In the genomic region with DNA sequence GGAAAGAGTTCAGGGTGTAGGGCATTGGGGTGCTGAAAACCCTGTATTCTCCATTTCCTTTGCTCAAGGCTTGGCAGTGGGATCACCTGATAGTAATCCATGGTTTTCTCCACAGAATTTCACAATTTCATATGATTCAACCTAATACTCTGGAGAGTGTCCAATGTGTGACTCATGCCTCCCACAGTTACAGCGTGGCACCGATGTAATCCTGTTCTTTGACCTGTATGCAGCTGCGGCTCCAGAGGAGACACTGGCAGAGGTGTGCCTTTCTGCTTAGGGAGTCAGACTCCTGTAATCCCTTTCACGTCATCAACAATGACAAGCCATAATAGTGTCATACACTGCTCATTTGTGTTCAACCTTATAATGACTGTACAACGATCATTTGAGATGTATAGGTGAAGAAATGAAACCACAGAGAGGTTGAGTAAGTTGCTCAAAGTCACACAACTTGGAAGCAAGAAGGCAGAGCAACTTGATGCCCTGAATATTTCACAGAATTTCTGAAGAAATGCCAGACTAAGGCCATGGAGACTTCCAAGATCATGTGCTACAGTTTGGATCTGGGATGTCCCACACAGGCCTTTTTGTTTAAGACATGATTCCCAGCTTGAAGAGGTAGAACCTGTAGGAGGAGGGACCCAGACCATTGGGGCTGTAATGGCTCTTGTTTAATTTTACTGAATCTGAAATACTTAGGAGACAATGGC, we compare ENCODE assay signal across 15 mouse cellular contexts. TPM values are rescaled to one million over a fixed set of nuclear protein-coding genes. Genes with fewer than 3 reads are reported as not detected.
A peak's percentile ranks its signal among the peaks of the same experiment; 100 is the strongest.
DNase-seq lines count a peak whose midpoint lies in the region; ATAC-seq and TF ChIP-seq lines count a peak whose summit lies in the region.
"Had no signal": no experiment of that assay in that cellular context is flagged by ENCODE, and none has a peak within 500 bp of the region (broad histone marks: within the 10 kb centered on the region; RNA-seq: fewer than 3 reads in every experiment).

No protein-coding gene starts in this region.

- H3K9ac ChIP-seq in intestine, postnatal 0 days (ENCODE audit: low read depth, low read length), result no peak overlapping the region
- no peak overlapping the region for H3K9ac ChIP-seq in midbrain, embryonic 13.5 days (replicated peaks)
- H3K9ac ChIP-seq: embryonic facial prominence, embryonic 13.5 days; liver, embryonic 13.5 days; midbrain, embryonic 15.5 days had no signal

- peaks cover 8% of the 10 kb centered on the region; the same call in 1 of the 2 replicates for H3K4me1 ChIP-seq in kidney, adult 2 months (ENCODE audit: control insufficient read depth, insufficient read depth, low read length)
- H3K4me1 ChIP-seq in intestine, postnatal 0 days (replicated peaks; ENCODE audit: control insufficient read depth, insufficient read depth, low read length), result no peaks in the 10 kb centered on the region
- peaks cover 8% of the 10 kb centered on the region; the same call in 1 of the 2 replicates for H3K4me1 ChIP-seq in midbrain, embryonic 13.5 days (replicated peaks)
- H3K4me1 ChIP-seq: midbrain, embryonic 15.5 days had no signal

- no peak overlapping the region for H3K4me2 ChIP-seq in intestine, postnatal 0 days (replicated peaks; ENCODE audit: low read depth)
- no peak overlapping the region for H3K4me2 ChIP-seq in midbrain, embryonic 13.5 days (replicated peaks)
- H3K4me2 ChIP-seq: embryonic facial prominence, embryonic 13.5 days; liver, embryonic 13.5 days; midbrain, embryonic 15.5 days had no signal

- no peak overlapping the region for H3K27ac ChIP-seq in kidney, adult 2 months (ENCODE audit: insufficient read depth, low read depth, low read length)
- H3K27ac ChIP-seq in intestine, postnatal 0 days (ENCODE audit: low read depth, low read length), result peak overlapping the region; percentile 60; the same call in 1 of the 2 replicates
- no peak overlapping the region for H3K27ac ChIP-seq in midbrain, embryonic 13.5 days
- H3K27ac ChIP-seq: embryonic facial prominence, embryonic 13.5 days; liver, embryonic 13.5 days; midbrain, embryonic 15.5 days had no signal

- peak; percentile 98 for ATAC-seq in intestine, postnatal 0 days
- ATAC-seq in midbrain, embryonic 13.5 days, result no peak
- ATAC-seq: midbrain, embryonic 15.5 days had no signal

- no peaks in the 10 kb centered on the region for H3K36me3 ChIP-seq in kidney, adult 2 months (ENCODE audit: control insufficient read depth, insufficient read depth, low read length)
- H3K36me3 ChIP-seq in intestine, postnatal 0 days (ENCODE audit: control insufficient read depth, insufficient read depth), result no peaks in the 10 kb centered on the region
- H3K36me3 ChIP-seq in midbrain, embryonic 13.5 days, result no peaks in the 10 kb centered on the region
- H3K36me3 ChIP-seq: embryonic facial prominence, embryonic 13.5 days; liver, embryonic 13.5 days; midbrain, embryonic 15.5 days had no signal

- WGBS in kidney, adult 2 months, result 45% methylated on average over 5 of the region's 5 CpGs
- 43% methylated on average over 5 of the region's 5 CpGs for WGBS in intestine, postnatal 0 days
- 93% methylated on average over 5 of the region's 5 CpGs for WGBS in midbrain, embryonic 13.5 days

- no peak for TF ChIP-seq CTCF in kidney, adult 2 months (conservative IDR thresholded peaks at IDR 0.05; ENCODE audit: insufficient read depth, insufficient read length, low read depth, low read length)
- TF ChIP-seq CTCF in intestine, postnatal 0 days (IDR thresholded peaks at IDR 0.05; ENCODE audit: low read depth), result no peak

- no peak overlapping the region for H3K4me3 ChIP-seq in kidney, adult 2 months (ENCODE audit: insufficient read depth, low read depth, low read length)
- H3K4me3 ChIP-seq in intestine, postnatal 0 days (ENCODE audit: low read depth, low read length), result no peak overlapping the region
- H3K4me3 ChIP-seq in midbrain, embryonic 13.5 days (replicated peaks), result no peak overlapping the region
- H3K4me3 ChIP-seq: embryonic facial prominence, embryonic 13.5 days; liver, embryonic 13.5 days; midbrain, embryonic 15.5 days had no signal

- peak; percentile 33 for DNase-seq in kidney, adult 2 months
- no peak for DNase-seq in kidney, adult 8-10 months
- DNase-seq in 3T3-L1 (ENCODE audit: low read depth, low spot score), result peak; percentile 98
- peak; percentile 86 for DNase-seq in adrenal gland, adult 2 months
- DNase-seq in embryo, embryonic 9.5 days (ENCODE audit: extremely low spot score), result no peak
- DNase-seq in left cerebral cortex, adult 18-20 months (ENCODE audit: low spot score in 2 of 2), result no peak
- DNase-seq: cerebellum, adult 8-10 months; kidney, adult 18-20 months; layer of hippocampus, postnatal 36 days; liver, embryonic 13.5 days; thymus, postnatal 36 days had no signal

- no peaks in the 10 kb centered on the region for H3K27me3 ChIP-seq in kidney, adult 2 months (replicated peaks; ENCODE audit: control insufficient read depth, insufficient read depth, low read length)
- H3K27me3 ChIP-seq in intestine, postnatal 0 days (replicated peaks; ENCODE audit: control insufficient read depth, insufficient read depth, low read length), result no peaks in the 10 kb centered on the region
- H3K27me3 ChIP-seq in midbrain, embryonic 13.5 days, result no peaks in the 10 kb centered on the region
- H3K27me3 ChIP-seq: embryonic facial prominence, embryonic 13.5 days; midbrain, embryonic 15.5 days had no signal

- H3K9me3 ChIP-seq in intestine, postnatal 0 days (ENCODE audit: control insufficient read depth), result no peaks in the 10 kb centered on the region
- H3K9me3 ChIP-seq in midbrain, embryonic 13.5 days, result no peaks in the 10 kb centered on the region
- H3K9me3 ChIP-seq: embryonic facial prominence, embryonic 13.5 days; liver, embryonic 13.5 days; midbrain, embryonic 15.5 days had no signal

- no peak for TF ChIP-seq POLR2A in kidney, adult 2 months (IDR thresholded peaks at IDR 0.05; ENCODE audit: low read depth, low read length)

RNA-seq across cellular contexts. Expression of gene Tubb2b, which starts 17.7 kb away (rescaled TPM):
- polyA plus RNA-seq in kidney, adult 2 months (2012; rRNA removed), result 27.6 and 30.5 TPM in 2 replicates
- 1 to 10 TPM; 1.1 to 1.7 TPM for total RNA-seq in adrenal gland, adult 2 months (2021)
- 1.6 and 4.2 TPM in 2 replicates for polyA plus RNA-seq in adrenal gland, adult 2 months (2012; rRNA removed)
- 14.1 and 15.4 TPM in 2 replicates for polyA plus RNA-seq in intestine, postnatal 0 days (2015; fragmentation: Nextera tagmentation; extraction: Ambion mirVana)
- 100 to 1,000 TPM; 169 to 171 TPM for total RNA-seq in left cerebral cortex, adult 18-20 months (2021)
- 833 and 846 TPM in 2 replicates for polyA plus RNA-seq in midbrain, embryonic 13.5 days (2015; fragmentation: Nextera tagmentation; extraction: Ambion mirVana)

RNA-seq across cellular contexts. Expression of gene Tubb2a, which starts 34.7 kb away (rescaled TPM):
- 152 and 164 TPM in 2 replicates for polyA plus RNA-seq in kidney, adult 2 months (2012; rRNA removed)
- total RNA-seq in adrenal gland, adult 2 months (2021), result 10 to 100 TPM; 30.1 to 37.2 TPM
- 74.7 and 93.5 TPM in 2 replicates for polyA plus RNA-seq in adrenal gland, adult 2 months (2012; rRNA removed)
- 218 and 292 TPM in 2 replicates for polyA plus RNA-seq in intestine, postnatal 0 days (2015; fragmentation: Nextera tagmentation; extraction: Ambion mirVana)
- 100 to 1,000 TPM; 781 to 791 TPM for total RNA-seq in left cerebral cortex, adult 18-20 months (2021)
- 1,655 and 1,711 TPM in 2 replicates for polyA plus RNA-seq in midbrain, embryonic 13.5 days (2015; fragmentation: Nextera tagmentation; extraction: Ambion mirVana)

RNA-seq across cellular contexts. Expression of gene Psmg4, which starts 50.2 kb away (rescaled TPM):
- 88.7 and 96.2 TPM in 2 replicates for polyA plus RNA-seq in kidney, adult 2 months (2012; rRNA removed)
- total RNA-seq in adrenal gland, adult 2 months (2021), result 10 to 100 TPM; 30.4 to 36.3 TPM
- 109 and 110 TPM in 2 replicates for polyA plus RNA-seq in adrenal gland, adult 2 months (2012; rRNA removed)
- polyA plus RNA-seq in intestine, postnatal 0 days (2015; fragmentation: Nextera tagmentation; extraction: Ambion mirVana), result 62.8 and 69.8 TPM in 2 replicates
- 10 to 100 TPM; 17.0 to 20.6 TPM for total RNA-seq in left cerebral cortex, adult 18-20 months (2021)
- 92.5 and 94.6 TPM in 2 replicates for polyA plus RNA-seq in midbrain, embryonic 13.5 days (2015; fragmentation: Nextera tagmentation; extraction: Ambion mirVana)

Comparison
In these comparisons a context has a peak if more than half of its experiments do, and no peak if none do; other contexts are left out.
1. DNase-seq: peak in kidney, adult 2 months (single experiment), 3T3-L1 (single experiment) and adrenal gland, adult 2 months (single experiment); none in kidney, adult 8-10 months (0 of 2), embryo, embryonic 9.5 days (single experiment) and left cerebral cortex, adult 18-20 months (0 of 2).
2. RNA of gene Tubb2b, which starts 17.7 kb away (polyA plus RNA-seq): 833 to 846 TPM in midbrain, embryonic 13.5 days; 27.6 to 30.5 TPM in kidney, adult 2 months, 14.1 to 15.4 TPM in intestine, postnatal 0 days and 1.6 to 4.2 TPM in adrenal gland, adult 2 months; every median in the first group is over 10 times any median in the second.